Mouse (Mus musculus) natural killer cell, adult 2 months (primary cell): ENCODE results near the gene Unc13a.

Experiments used
- DNase-seq, 2 experiments: peaks; one replicate each; pipeline ENCODE4 v3.0.0; 2022; ENCODE audit warnings: low spot score in 2 of 2

The Unc13a gene

GRCm38 (mm10) chr8:71625088-71625487 lies 46.5 kb downstream of the Unc13a start:
- peak in 1 of 2 experiments; percentile 31 for DNase-seq

- no peak for DNase-seq
These were observed 51.8 kb downstream of the Unc13a start for GRCm38 (mm10) chr8:71619786-71620185.

DNA sequence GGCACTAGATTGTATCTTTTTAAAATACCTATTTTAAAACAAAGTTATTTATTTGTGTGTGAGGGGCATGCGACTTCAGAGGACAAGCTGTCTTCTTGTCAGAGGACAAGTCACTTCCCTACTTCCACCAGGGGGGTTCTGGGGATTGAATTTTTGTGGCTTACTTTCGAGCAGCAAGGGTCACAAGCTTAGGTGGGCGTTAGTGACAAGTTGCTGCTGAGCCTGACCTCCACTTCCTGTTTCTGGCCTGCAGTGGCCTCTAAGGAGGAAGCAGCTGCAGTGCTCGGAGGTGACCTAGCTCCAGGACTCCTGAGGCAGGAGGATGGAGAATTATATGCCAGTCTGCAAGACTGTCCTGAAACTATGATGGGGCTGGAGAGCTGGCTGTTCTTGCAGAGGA lies 58.1 kb downstream of the Unc13a start:
- peak; percentile 49 to 62 for DNase-seq

GRCm38 (mm10) chr8:71612141-71612540 lies 59.4 kb downstream of the Unc13a start:
- DNase-seq: no peak

GRCm38 (mm10) chr8:71610822-71611651 lies 60.5 kb downstream of the Unc13a start, which contains the start of gene Colgalt1:
Gene Colgalt1 (plus strand): TSS chr8:71610998.
- DNase-seq: peak; percentile 99

- no peak for DNase-seq
These were observed 67.5 kb downstream of the Unc13a start for GRCm38 (mm10) chr8:71604021-71604420.

DNA sequence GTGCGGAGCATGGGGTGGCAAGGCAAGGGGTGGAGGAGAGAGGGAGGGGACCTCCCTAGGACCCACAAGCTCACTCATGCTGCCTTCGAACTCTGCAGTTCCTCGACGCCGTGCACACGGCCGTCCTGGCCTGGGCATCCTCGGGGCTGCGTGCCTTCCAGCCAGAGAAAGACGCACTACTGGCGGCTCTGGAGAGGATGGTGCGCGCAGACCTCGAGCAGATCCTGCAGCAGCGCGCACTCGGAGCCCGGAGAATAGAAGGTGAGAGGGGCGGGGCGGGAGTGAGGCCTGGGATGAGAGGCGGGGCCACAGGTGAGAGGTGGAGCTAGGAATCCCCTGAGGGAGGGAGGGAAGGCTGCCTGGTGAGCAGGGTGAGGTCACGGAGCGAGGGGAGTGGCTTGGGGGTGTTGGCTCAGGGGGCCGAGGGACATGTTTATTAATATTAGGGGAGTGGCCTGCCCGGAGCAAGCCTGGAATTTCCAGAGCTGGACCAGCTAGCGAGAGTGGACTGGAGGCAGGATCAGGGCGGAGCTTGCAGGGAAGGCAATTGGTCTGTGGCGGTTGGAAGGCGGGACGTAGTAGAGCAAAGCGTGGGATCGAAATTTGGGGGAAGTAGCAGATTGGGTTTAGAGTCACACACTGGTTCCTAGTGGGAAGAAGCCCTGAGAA lies 68.8 kb downstream of the Unc13a start:
- DNase-seq: no peak

DNA sequence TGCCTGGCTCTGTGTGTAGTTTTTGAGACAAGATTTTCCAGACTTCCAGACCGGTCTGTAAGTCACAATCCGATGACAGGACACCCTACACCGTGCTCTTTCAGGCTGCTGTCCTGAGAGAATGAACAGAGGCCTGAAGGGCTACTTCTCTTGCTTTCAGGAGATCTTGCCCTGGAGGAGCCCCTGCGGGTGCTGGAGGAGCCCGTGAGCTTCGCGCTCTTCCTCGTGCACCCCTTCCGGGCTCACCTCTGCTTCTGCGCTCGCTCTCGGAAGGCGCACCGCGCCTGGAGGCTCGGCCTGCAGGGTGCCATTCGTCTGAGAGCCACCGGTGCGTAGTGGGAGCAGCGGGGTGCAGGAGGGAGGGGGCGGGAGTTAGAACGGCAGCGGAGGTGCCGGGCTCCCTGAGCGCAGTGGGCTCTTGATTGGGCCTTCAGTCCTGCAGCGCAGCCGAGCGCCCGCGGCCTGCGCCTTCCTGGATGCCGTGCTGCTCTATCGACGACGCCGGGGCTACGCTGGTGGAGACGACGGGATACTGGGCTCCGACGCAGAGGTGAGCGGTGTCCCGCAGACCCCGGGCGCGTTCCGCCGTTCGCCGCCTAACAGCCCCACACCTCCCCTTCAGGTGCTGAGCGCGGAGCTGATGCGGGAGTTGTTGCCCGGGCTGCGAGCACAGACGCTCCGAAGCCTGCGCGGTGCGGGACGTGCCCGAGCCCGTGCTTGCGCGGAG lies 69.5 kb downstream of the Unc13a start:
- DNase-seq: peak in 1 of 2 experiments; percentile 21

GRCm38 (mm10) chr8:71598841-71599240 lies 72.7 kb downstream of the Unc13a start:
- no peak for DNase-seq

DNA sequence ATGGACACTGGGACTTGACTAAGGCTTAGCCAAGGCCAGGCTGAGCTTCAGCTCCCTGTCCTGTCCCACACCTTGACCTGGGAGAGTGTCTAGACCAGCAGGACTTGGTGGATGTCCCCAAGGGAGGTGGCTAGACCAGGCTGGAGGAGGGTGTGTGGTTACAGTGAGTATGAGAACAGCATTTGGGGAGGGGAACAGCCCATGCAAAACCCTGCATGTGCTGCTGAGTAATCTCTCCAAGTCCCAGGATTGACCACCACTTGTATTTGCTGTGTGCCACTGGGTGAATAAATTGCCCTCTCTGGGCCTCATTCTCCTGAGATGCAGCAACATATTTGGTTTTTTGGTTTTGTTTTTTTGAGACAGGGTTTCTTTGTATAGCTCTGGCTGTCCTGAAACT lies 73.2 kb downstream of the Unc13a start:
- no peak for DNase-seq

DNA sequence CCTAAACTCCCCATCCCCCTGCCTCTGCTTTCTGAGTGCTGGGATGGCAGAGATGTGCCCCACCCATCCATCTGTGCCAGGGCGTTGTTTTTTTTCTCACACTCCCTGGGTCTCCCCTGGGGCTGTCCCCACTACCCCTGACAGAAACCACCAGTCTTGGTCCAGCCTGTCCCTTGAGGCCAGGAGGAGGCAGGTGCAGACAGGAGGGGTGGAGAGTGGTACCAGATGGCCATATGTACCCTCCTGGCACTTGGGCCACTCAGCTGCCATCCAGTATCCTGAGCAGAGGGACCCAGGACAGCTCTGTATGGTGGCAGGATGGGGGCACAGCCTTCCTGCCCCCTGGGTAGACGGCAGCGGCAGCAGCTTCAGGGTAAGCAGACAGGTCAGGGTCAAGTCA lies 74.1 kb downstream of the Unc13a start, which contains the start of gene Fam129c:
TSS of gene Fam129c (plus strand) at position 198 of the 400 bp plus-strand sequence.
- peak in 1 of 2 experiments; percentile 29 for DNase-seq

GRCm38 (mm10) chr8:71596798-71597197 lies 74.8 kb downstream of the Unc13a start:
- peak in 1 of 2 experiments; percentile 57 for DNase-seq

DNA sequence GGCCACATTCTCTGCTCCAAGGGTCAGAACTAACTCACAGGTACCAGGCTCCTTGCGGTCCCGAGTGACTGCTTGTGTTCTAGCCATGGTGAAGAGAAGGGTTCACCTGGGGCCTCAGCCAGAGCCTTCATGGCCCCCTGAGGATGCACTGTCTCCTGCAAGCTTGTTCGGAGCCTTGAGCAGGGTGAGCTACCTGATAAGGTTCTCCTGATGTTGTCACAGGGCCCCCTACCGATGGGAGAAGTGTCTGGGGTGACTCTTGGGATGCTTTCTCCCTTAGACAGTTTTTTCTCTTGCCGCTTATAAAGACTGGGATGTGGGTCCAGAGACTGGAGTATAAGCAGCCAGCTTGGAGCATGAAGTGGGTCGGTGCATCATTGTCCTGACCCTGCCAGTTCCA lies 75.2 kb downstream of the Unc13a start:
- DNase-seq: no peak

- peak; percentile 81 to 90 for DNase-seq
These were observed 75.7 kb downstream of the Unc13a start for GRCm38 (mm10) chr8:71595862-71596261.

GRCm38 (mm10) chr8:71594324-71594722 lies 77.2 kb downstream of the Unc13a start:
- DNase-seq: no peak

DNA sequence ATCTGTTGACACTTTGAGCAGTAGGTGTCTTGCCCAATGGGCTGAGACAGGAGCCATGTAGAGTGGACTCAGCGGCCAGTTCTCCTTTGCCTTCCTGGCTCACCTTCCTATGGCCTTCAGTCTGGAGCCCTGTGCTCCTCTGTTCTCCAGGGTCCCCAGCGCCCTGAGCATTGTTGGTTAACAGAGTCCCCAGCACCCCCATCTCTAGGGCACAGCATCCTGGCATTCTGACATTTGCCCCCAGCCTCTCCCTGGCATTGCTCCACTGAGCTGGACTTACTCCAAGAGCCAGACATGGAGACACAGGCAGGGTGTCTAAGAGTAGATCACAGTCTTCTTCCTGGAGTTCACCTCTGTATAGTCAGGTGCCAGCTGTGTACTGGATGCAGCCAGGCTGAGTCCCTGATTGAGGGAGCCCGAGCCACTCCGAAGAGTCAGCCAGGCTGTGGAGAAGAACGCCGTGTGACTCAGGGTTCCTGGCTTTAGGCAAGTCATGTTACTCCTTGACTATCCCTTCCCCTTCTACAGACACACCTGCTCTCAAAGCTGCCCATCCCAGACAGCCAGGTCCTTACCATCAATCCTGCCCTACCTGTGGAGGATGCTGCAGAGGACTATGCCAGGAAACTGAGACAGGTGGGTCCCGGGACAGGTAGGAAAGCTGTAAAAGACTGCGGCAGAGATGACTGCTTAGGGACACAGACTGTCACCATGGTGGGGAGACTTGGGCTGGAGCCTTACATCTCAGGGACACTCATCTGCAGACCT lies 77.8 kb downstream of the Unc13a start:
- no peak for DNase-seq

GRCm38 (mm10) chr8:71592374-71593170 lies 79.0 kb downstream of the Unc13a start:
- peak in 1 of 2 experiments; percentile 67 for DNase-seq

DNA sequence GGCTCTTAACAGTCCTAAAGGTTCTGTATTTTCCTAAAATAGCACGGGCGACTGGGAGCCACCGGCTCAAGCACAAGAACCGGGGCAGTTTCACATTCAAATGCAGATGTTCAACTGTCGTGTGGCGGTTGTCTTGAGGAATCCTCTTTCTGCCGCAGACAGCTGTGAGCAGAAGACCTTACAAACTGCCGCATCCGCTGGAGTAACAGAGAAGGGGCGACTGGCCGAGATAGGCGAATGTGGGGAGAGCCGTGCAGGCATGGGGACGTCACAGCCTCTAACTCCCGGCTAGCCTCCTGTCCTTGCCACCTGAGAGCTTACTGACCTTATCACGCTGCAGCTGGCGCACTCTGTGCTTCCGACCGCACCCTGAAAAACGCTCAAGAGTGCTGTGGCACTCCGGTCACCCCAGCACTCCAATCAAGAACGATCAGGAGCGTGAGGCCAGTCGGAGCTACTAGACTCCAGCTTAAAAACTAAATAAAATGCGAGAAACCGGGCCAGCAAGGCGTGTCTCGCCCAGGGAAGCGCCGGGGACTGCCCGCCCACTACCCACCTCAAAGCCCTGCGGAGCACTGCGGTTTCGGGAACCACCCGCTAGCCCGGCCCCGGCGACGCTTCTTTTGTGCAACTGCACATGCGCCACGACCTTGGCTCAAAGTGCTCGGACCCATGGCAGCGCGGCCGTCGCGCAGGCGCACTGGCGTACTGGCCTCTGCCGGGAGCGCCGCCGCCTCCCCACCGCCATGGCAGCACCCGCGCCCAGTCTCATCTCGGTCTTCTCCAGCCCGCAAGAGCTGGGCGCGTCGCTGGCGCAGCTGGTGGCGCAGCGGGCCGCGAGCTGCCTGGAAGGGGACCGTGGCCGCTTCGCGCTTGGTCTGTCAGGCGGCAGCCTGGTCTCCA lies 79.8 kb downstream of the Unc13a start, which contains the start of gene Pgls:
TSS of gene Pgls (plus strand) at position 706 of the 903 bp plus-strand sequence.
- DNase-seq: peak; percentile 81 to 88

GRCm38 (mm10) chr8:71591017-71591416 lies 80.5 kb downstream of the Unc13a start:
- DNase-seq: no peak
